In genomic region chr10:59974786-59975185, GRCm38 (mm10) we compare ENCODE assay signal across 9 mouse cellular contexts. TPM values are rescaled to one million over a fixed set of nuclear protein-coding genes. Genes with fewer than 3 reads are reported as not detected.
DNase-seq lines count a peak whose midpoint lies in the region; ATAC-seq and TF ChIP-seq lines count a peak whose summit lies in the region.
"Had no signal": no experiment of that assay in that cellular context is flagged by ENCODE, and none has a peak within 500 bp of the region (broad histone marks: within the 10 kb centered on the region; RNA-seq: fewer than 3 reads in every experiment).

No protein-coding gene starts in this region.

- TF ChIP-seq CTCF in testis, adult 2 months (IDR thresholded peaks at IDR 0.05; ENCODE audit: control insufficient read depth, insufficient read depth, insufficient replicate concordance, low read depth, low read length): no peak

- WGBS in heart, embryonic 16.5 days: 43% methylated on average over 3 of the region's 3 CpGs
- WGBS in limb, embryonic 13.5 days: 55% methylated on average over 3 of the region's 3 CpGs
- 43% methylated on average over 3 of the region's 3 CpGs for WGBS in neural tube, embryonic 15.5 days

- H3K27me3 ChIP-seq in testis, adult 2 months (ENCODE audit: control insufficient read depth, insufficient read depth, low read length): no peaks in the 10 kb centered on the region
- no peaks in the 10 kb centered on the region for H3K27me3 ChIP-seq in heart, embryonic 16.5 days (ENCODE audit: control insufficient read depth, insufficient read depth, low read length)
- H3K27me3 ChIP-seq in limb, embryonic 13.5 days: no peaks in the 10 kb centered on the region
- no peaks in the 10 kb centered on the region for H3K27me3 ChIP-seq in neural tube, embryonic 15.5 days (replicated peaks)

- peak overlapping the region; percentile 48 for H3K9ac ChIP-seq in heart, embryonic 16.5 days (ENCODE audit: low read length)
- H3K9ac ChIP-seq in limb, embryonic 13.5 days: no peak overlapping the region; the same call in 1 of the 2 replicates
- no peak overlapping the region for H3K9ac ChIP-seq in neural tube, embryonic 15.5 days (replicated peaks)

- peak overlapping the region; percentile 38 for H3K4me2 ChIP-seq in heart, embryonic 16.5 days (ENCODE audit: low read depth, low read length)
- H3K4me2 ChIP-seq in limb, embryonic 13.5 days (replicated peaks): peak overlapping the region; percentile 50; the same call in 1 of the 2 replicates
- H3K4me2 ChIP-seq in neural tube, embryonic 15.5 days: no peak overlapping the region

- H3K36me3 ChIP-seq in testis, adult 2 months (ENCODE audit: control insufficient read depth, insufficient read depth, low read length): no peaks in the 10 kb centered on the region
- no peaks in the 10 kb centered on the region for H3K36me3 ChIP-seq in heart, embryonic 16.5 days (ENCODE audit: control insufficient read depth, insufficient read depth)
- no peaks in the 10 kb centered on the region for H3K36me3 ChIP-seq in limb, embryonic 13.5 days
- H3K36me3 ChIP-seq in neural tube, embryonic 15.5 days: no peaks in the 10 kb centered on the region

- H3K27ac ChIP-seq in testis, adult 2 months (ENCODE audit: control insufficient read depth, insufficient read depth, low read depth, low read length): peak overlapping the region; percentile 82
- H3K27ac ChIP-seq in heart, embryonic 16.5 days (ENCODE audit: low read length): peak overlapping the region; percentile 88
- H3K27ac ChIP-seq in limb, embryonic 13.5 days: peak overlapping the region; percentile 84
- H3K27ac ChIP-seq in neural tube, embryonic 15.5 days (replicated peaks): peak overlapping the region; percentile 56

- peak; percentile 25 for ATAC-seq in heart, embryonic 16.5 days (replicated peaks; ENCODE audit: extremely low read depth, insufficient read depth, low FRiP score)
- no peak for ATAC-seq in limb, embryonic 13.5 days (ENCODE audit: low FRiP score, low read depth)
- no peak for ATAC-seq in neural tube, embryonic 15.5 days (ENCODE audit: low FRiP score)

- no peak for TF ChIP-seq POLR2A in testis, adult 2 months (IDR thresholded peaks at IDR 0.05; ENCODE audit: control insufficient read depth, low read depth, low read length)

- no peak for DNase-seq in testis, postnatal 10 days (ENCODE audit: low spot score)
- no peak for DNase-seq in ovary, adult 18-20 months (ENCODE audit: low spot score)
- no peak for DNase-seq in adrenal gland, postnatal 36 days
- DNase-seq in layer of hippocampus, postnatal 10 days (ENCODE audit: low spot score in 2 of 2): no peak

- H3K9me3 ChIP-seq in heart, embryonic 16.5 days (replicated peaks; ENCODE audit: control insufficient read depth, low read length): no peaks in the 10 kb centered on the region
- H3K9me3 ChIP-seq in limb, embryonic 13.5 days: no peaks in the 10 kb centered on the region
- H3K9me3 ChIP-seq in neural tube, embryonic 15.5 days (replicated peaks): no peaks in the 10 kb centered on the region

- H3K4me3 ChIP-seq in testis, adult 2 months (ENCODE audit: control insufficient read depth, low read depth, low read length): no peak overlapping the region
- no peak overlapping the region for H3K4me3 ChIP-seq in heart, embryonic 16.5 days (ENCODE audit: low read length)
- no peak overlapping the region for H3K4me3 ChIP-seq in limb, embryonic 13.5 days
- H3K4me3 ChIP-seq in neural tube, embryonic 15.5 days (replicated peaks): no peak overlapping the region
- H3K4me3 ChIP-seq: myocyte had no signal

- H3K4me1 ChIP-seq in testis, adult 2 months (ENCODE audit: control insufficient read depth, insufficient read depth, low read length): peaks cover 18% of the 10 kb centered on the region
- H3K4me1 ChIP-seq in heart, embryonic 16.5 days (ENCODE audit: control insufficient read depth, insufficient read depth, low read length): peaks cover 70% of the 10 kb centered on the region
- peaks cover 62% of the 10 kb centered on the region for H3K4me1 ChIP-seq in limb, embryonic 13.5 days
- peaks cover 50% of the 10 kb centered on the region for H3K4me1 ChIP-seq in neural tube, embryonic 15.5 days

RNA-seq across cellular contexts. Expression of gene Ddit4, which starts 23.2 kb away (rescaled TPM):
- polyA plus RNA-seq in testis, adult 2 months (2012; rRNA removed): 19.9 and 23.0 TPM in 2 replicates
- polyA plus RNA-seq in heart, embryonic 16.5 days (2015; fragmentation: Nextera tagmentation; extraction: Ambion mirVana): 29.0 and 31.9 TPM in 2 replicates
- 75.9 and 77.0 TPM in 2 replicates for polyA plus RNA-seq in limb, embryonic 13.5 days (2015; fragmentation: Nextera tagmentation; extraction: Ambion mirVana)
- 80.8 and 91.6 TPM in 2 replicates for polyA plus RNA-seq in neural tube, embryonic 15.5 days (2015; fragmentation: Nextera tagmentation; extraction: Ambion mirVana)
- 10 to 100 TPM; 76.4 to 98.7 TPM for total RNA-seq in adrenal gland, postnatal 36 days (2021)
- 10 to 100 TPM; 73.6 to 94.2 TPM for total RNA-seq in layer of hippocampus, postnatal 10 days (2021)

RNA-seq across cellular contexts. Expression of gene Ascc1, which starts 27.8 kb away (rescaled TPM):
- polyA plus RNA-seq in testis, adult 2 months (2012; rRNA removed): 97.0 and 99.2 TPM in 2 replicates
- polyA plus RNA-seq in heart, embryonic 16.5 days (2015; fragmentation: Nextera tagmentation; extraction: Ambion mirVana): 41.9 and 44.1 TPM in 2 replicates
- 44.9 and 46.0 TPM in 2 replicates for polyA plus RNA-seq in limb, embryonic 13.5 days (2015; fragmentation: Nextera tagmentation; extraction: Ambion mirVana)
- polyA plus RNA-seq in neural tube, embryonic 15.5 days (2015; fragmentation: Nextera tagmentation; extraction: Ambion mirVana): 45.4 and 47.3 TPM in 2 replicates
- total RNA-seq in adrenal gland, postnatal 36 days (2021): 10 to 100 TPM; 27.1 to 32.8 TPM
- total RNA-seq in layer of hippocampus, postnatal 10 days (2021): 10 to 100 TPM; 19.2 to 19.9 TPM

RNA-seq across cellular contexts. Expression of gene Anapc16, which starts 28.1 kb away (rescaled TPM):
- polyA plus RNA-seq in testis, adult 2 months (2012; rRNA removed): 41.3 and 42.5 TPM in 2 replicates
- polyA plus RNA-seq in heart, embryonic 16.5 days (2015; fragmentation: Nextera tagmentation; extraction: Ambion mirVana): 89.3 and 90.1 TPM in 2 replicates
- polyA plus RNA-seq in limb, embryonic 13.5 days (2015; fragmentation: Nextera tagmentation; extraction: Ambion mirVana): 128 and 133 TPM in 2 replicates
- 106 TPM in 2 replicates for polyA plus RNA-seq in neural tube, embryonic 15.5 days (2015; fragmentation: Nextera tagmentation; extraction: Ambion mirVana)
- 10 to 100 TPM; 67.5 to 72.7 TPM for total RNA-seq in adrenal gland, postnatal 36 days (2021)
- total RNA-seq in layer of hippocampus, postnatal 10 days (2021): 10 to 100 TPM; 66.0 to 72.3 TPM
